In the genomic region with DNA sequence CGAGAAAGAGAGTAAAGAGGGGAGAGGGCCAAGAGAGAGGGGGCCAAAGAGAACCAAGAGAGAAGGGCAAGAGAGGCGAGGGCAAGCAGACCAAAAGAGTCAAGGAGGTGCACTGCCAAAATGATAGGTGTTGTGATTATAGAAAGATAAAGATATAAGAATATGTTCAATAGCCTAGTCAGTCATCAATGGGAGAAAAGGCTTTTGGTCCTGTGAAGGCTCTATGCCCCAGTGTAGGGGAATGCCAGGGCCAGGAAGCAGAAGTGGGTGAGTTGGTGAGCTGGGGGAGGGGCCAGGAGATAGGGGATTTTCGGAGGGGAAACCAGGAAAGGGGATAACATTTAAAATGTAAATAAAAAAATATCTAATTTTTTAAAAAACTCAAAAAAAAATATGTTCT, we compare ENCODE assay signal across 14 mouse cellular contexts. TPM values are rescaled to one million over a fixed set of nuclear protein-coding genes. Genes with fewer than 3 reads are reported as not detected.
"Had no signal": no experiment of that assay in that cellular context is flagged by ENCODE, and none has a peak within 500 bp of the region (broad histone marks: within the 10 kb centered on the region; RNA-seq: fewer than 3 reads in every experiment).

No protein-coding gene starts in this region.

- DNase-seq: kidney, adult 11 months; kidney, adult 8-10 months; kidney, postnatal 10 days; kidney, postnatal 36 days; layer of hippocampus, adult 9-11 months; left cerebral cortex, postnatal 4 days; liver, postnatal 0 days; lung, embryonic 14.5 days; right cerebral cortex, adult 18-20 months; right cerebral cortex, postnatal 14 days; right cerebral cortex, postnatal 4 days; thymus, adult 18-20 months; thymus, postnatal 36 days had no signal

RNA-seq across cellular contexts. Expression of gene Klrg1, which starts 11.6 kb away (rescaled TPM):
- total RNA-seq: left cerebral cortex, adult 2 months had no signal
